14 mouse cellular contexts compared by ENCODE assay signal in the genomic region with DNA sequence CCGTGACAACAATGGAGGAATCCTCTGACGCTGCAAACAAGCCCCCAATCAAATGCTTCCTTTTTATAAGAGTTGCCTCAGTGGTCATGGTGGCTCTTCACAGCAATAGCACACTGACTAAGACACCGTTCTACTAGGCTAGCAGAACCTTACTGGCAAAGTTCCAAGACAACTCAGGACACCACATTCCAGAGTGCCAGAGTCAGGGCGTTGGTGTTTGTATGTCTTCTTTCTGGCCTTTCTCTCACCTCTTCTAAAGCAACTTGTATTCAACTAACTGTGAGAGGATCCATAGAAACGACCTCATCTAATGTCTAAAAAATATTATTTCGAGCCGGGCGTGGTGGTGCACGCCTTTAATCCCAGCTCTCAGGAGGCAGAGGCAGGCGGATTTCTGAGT. TPM values are rescaled to one million over a fixed set of nuclear protein-coding genes. Genes with fewer than 3 reads are reported as not detected.
DNase-seq lines count a peak whose midpoint lies in the region; ATAC-seq and TF ChIP-seq lines count a peak whose summit lies in the region.
"Had no signal": no experiment of that assay in that cellular context is flagged by ENCODE, and none has a peak within 500 bp of the region (broad histone marks: within the 10 kb centered on the region; RNA-seq: fewer than 3 reads in every experiment).

No protein-coding gene starts in this region.

- H3K4me2 ChIP-seq in heart, postnatal 0 days (ENCODE audit: low read depth, low read length) = no peak overlapping the region
- no peak overlapping the region for H3K4me2 ChIP-seq in liver, embryonic 13.5 days
- H3K4me2 ChIP-seq in forebrain, postnatal 0 days (ENCODE audit: low read depth) = no peak overlapping the region

- H3K9me3 ChIP-seq in heart, postnatal 0 days (replicated peaks; ENCODE audit: control insufficient read depth, low read length) = no peaks in the 10 kb centered on the region
- H3K9me3 ChIP-seq in liver, embryonic 13.5 days (replicated peaks) = no peaks in the 10 kb centered on the region
- no peaks in the 10 kb centered on the region for H3K9me3 ChIP-seq in forebrain, postnatal 0 days (ENCODE audit: low read length)

- WGBS in heart, postnatal 0 days = 59% methylated on average over 10 of the region's 10 CpGs
- 75% methylated on average over 10 of the region's 10 CpGs for WGBS in liver, embryonic 13.5 days (ENCODE audit: insufficient replicate concordance)
- WGBS in forebrain, postnatal 0 days = 71% methylated on average over 10 of the region's 10 CpGs
- WGBS in thymus, adult 2 months = 93% methylated on average over 10 of the region's 10 CpGs

- ATAC-seq in heart, postnatal 0 days (ENCODE audit: insufficient read depth, low read depth) = no peak
- ATAC-seq in liver, embryonic 13.5 days (ENCODE audit: low read depth) = no peak
- no peak for ATAC-seq in forebrain, postnatal 0 days

- no peak overlapping the region for H3K4me3 ChIP-seq in heart, postnatal 0 days (ENCODE audit: low read depth, low read length)
- no peak overlapping the region for H3K4me3 ChIP-seq in liver, embryonic 13.5 days (replicated peaks)
- no peak overlapping the region for H3K4me3 ChIP-seq in forebrain, postnatal 0 days (ENCODE audit: low read depth, low read length)
- no peak overlapping the region for H3K4me3 ChIP-seq in thymus, adult 2 months (ENCODE audit: control insufficient read depth, insufficient read depth, low read length)

- H3K27ac ChIP-seq in heart, postnatal 0 days (ENCODE audit: low read depth) = peak overlapping the region; percentile 63
- H3K27ac ChIP-seq in liver, embryonic 13.5 days = peak overlapping the region; percentile 54
- H3K27ac ChIP-seq in forebrain, postnatal 0 days (ENCODE audit: low read depth, low read length) = no peak overlapping the region
- no peak overlapping the region for H3K27ac ChIP-seq in thymus, adult 2 months (ENCODE audit: control insufficient read depth, insufficient read depth, low read length)

- H3K4me1 ChIP-seq in heart, postnatal 0 days (ENCODE audit: control insufficient read depth, insufficient read depth) = peaks cover 22% of the 10 kb centered on the region
- peaks cover 82% of the 10 kb centered on the region for H3K4me1 ChIP-seq in liver, embryonic 13.5 days (replicated peaks)
- no peaks in the 10 kb centered on the region for H3K4me1 ChIP-seq in forebrain, postnatal 0 days (ENCODE audit: insufficient read depth)
- H3K4me1 ChIP-seq in thymus, adult 2 months (replicated peaks; ENCODE audit: control insufficient read depth, insufficient read depth, low read length) = peaks cover 15% of the 10 kb centered on the region

- TF ChIP-seq POLR2A in thymus, adult 2 months (IDR thresholded peaks at IDR 0.05; ENCODE audit: control insufficient read depth, extremely low read depth, insufficient read depth, low read length, poor library complexity) = no peak

- peaks cover 18% of the 10 kb centered on the region for H3K36me3 ChIP-seq in heart, postnatal 0 days (replicated peaks; ENCODE audit: control insufficient read depth, insufficient read depth, low read length)
- H3K36me3 ChIP-seq in liver, embryonic 13.5 days = peaks cover 26% of the 10 kb centered on the region
- H3K36me3 ChIP-seq in forebrain, postnatal 0 days (ENCODE audit: insufficient read depth) = no peaks in the 10 kb centered on the region
- peaks cover 12% of the 10 kb centered on the region for H3K36me3 ChIP-seq in thymus, adult 2 months (ENCODE audit: control insufficient read depth, insufficient read depth, low read length)

- no peak for DNase-seq in heart, postnatal 0 days (ENCODE audit: low spot score)
- no peak for DNase-seq in heart, adult 9 months (ENCODE audit: low spot score in 2 of 2)
- DNase-seq in 3T3-L1 (ENCODE audit: low read depth, low spot score) (peak; percentile 88), R1 (ENCODE audit: low read depth, low spot score) (peak; percentile 80)
- DNase-seq in liver, embryonic 13.5 days = no peak
- DNase-seq in forebrain, postnatal 0 days = no peak
- DNase-seq in spleen, adult 18-20 months = no peak
- no peak for DNase-seq in thymus, adult 2 months
- DNase-seq: cerebellum, adult 11 months; lung, postnatal 14 days had no signal

- H3K27me3 ChIP-seq in heart, postnatal 0 days (ENCODE audit: control insufficient read depth, insufficient read depth, low read length) = no peaks in the 10 kb centered on the region
- H3K27me3 ChIP-seq in liver, embryonic 13.5 days = no peaks in the 10 kb centered on the region
- H3K27me3 ChIP-seq in forebrain, postnatal 0 days (ENCODE audit: insufficient read depth, low read length) = no peaks in the 10 kb centered on the region
- H3K27me3 ChIP-seq in thymus, adult 2 months (ENCODE audit: control insufficient read depth, insufficient read depth, low read length) = no peaks in the 10 kb centered on the region

- TF ChIP-seq EP300 in heart, postnatal 0 days (IDR thresholded peaks at IDR 0.05; ENCODE audit: low read depth) = no peak

- no peak for TF ChIP-seq CTCF in heart, postnatal 0 days (IDR thresholded peaks at IDR 0.05; ENCODE audit: low read depth)
- no peak for TF ChIP-seq CTCF in forebrain, postnatal 0 days (IDR thresholded peaks at IDR 0.05; ENCODE audit: low read depth)
- TF ChIP-seq CTCF in thymus, adult 2 months (IDR thresholded peaks at IDR 0.05; ENCODE audit: borderline replicate concordance, control insufficient read depth, extremely low read depth, insufficient read depth, low read length, poor library complexity) = no peak

- no peak overlapping the region for H3K9ac ChIP-seq in heart, postnatal 0 days (replicated peaks; ENCODE audit: low read depth, low read length)
- no peak overlapping the region for H3K9ac ChIP-seq in liver, embryonic 13.5 days
- no peak overlapping the region for H3K9ac ChIP-seq in forebrain, postnatal 0 days

RNA-seq across cellular contexts. Expression of a gene that starts 24.3 kb away (rescaled TPM):
- 7.8 and 10.5 TPM in 2 replicates for total RNA-seq in heart, postnatal 0 days (2014; rRNA removed; ENCODE audit: low replicate concordance)
- polyA plus RNA-seq in heart, postnatal 0 days (2015; fragmentation: Nextera tagmentation; extraction: Ambion mirVana) = 14.5 and 16.1 TPM in 2 replicates
- polyA plus RNA-seq in liver, embryonic 13.5 days (2015; fragmentation: Nextera tagmentation; extraction: Ambion mirVana) = 18.0 and 20.6 TPM in 2 replicates
- 2.4 and 4.6 TPM in 2 replicates for total RNA-seq in forebrain, postnatal 0 days (2014; rRNA removed)
- polyA plus RNA-seq in forebrain, postnatal 0 days (2015; fragmentation: Nextera tagmentation; extraction: Ambion mirVana) = 2.7 and 4.9 TPM in 2 replicates
- 80.5 and 120 TPM in 2 replicates for polyA plus RNA-seq in thymus, adult 2 months (2012; rRNA removed)

RNA-seq across cellular contexts. Expression of a gene that starts 43.2 kb away (rescaled TPM):
- 12.6 and 15.7 TPM in 2 replicates for total RNA-seq in heart, postnatal 0 days (2014; rRNA removed; ENCODE audit: low replicate concordance)
- polyA plus RNA-seq in heart, postnatal 0 days (2015; fragmentation: Nextera tagmentation; extraction: Ambion mirVana) = 4.7 and 5.3 TPM in 2 replicates
- 0.69 and 0.82 TPM in 2 replicates for polyA plus RNA-seq in liver, embryonic 13.5 days (2015; fragmentation: Nextera tagmentation; extraction: Ambion mirVana)
- total RNA-seq in forebrain, postnatal 0 days (2014; rRNA removed) = 30.5 and 37.8 TPM in 2 replicates
- 10.5 and 14.6 TPM in 2 replicates for polyA plus RNA-seq in forebrain, postnatal 0 days (2015; fragmentation: Nextera tagmentation; extraction: Ambion mirVana)
- 81.2 and 84.0 TPM in 2 replicates for polyA plus RNA-seq in thymus, adult 2 months (2012; rRNA removed)

RNA-seq across cellular contexts. Expression of a gene that starts 50.2 kb away (rescaled TPM):
- not detected in 2 replicates for total RNA-seq in heart, postnatal 0 days (2014; rRNA removed; ENCODE audit: low replicate concordance)
- not detected in 2 replicates for polyA plus RNA-seq in heart, postnatal 0 days (2015; fragmentation: Nextera tagmentation; extraction: Ambion mirVana)
- polyA plus RNA-seq in liver, embryonic 13.5 days (2015; fragmentation: Nextera tagmentation; extraction: Ambion mirVana) = not detected in 2 replicates
- not detected in 2 replicates for total RNA-seq in forebrain, postnatal 0 days (2014; rRNA removed)
- 0.30 and 0.39 TPM in 2 replicates for polyA plus RNA-seq in forebrain, postnatal 0 days (2015; fragmentation: Nextera tagmentation; extraction: Ambion mirVana)
- polyA plus RNA-seq in thymus, adult 2 months (2012; rRNA removed) = 25.8 and 35.9 TPM in 2 replicates
- total RNA-seq: adrenal gland, adult 18-20 months; heart, postnatal 25 days; left cerebral cortex, postnatal 25 days; midbrain, postnatal 0 days had no signal

RNA-seq across cellular contexts. Expression of a gene that starts 53.4 kb away (rescaled TPM):
- total RNA-seq in heart, postnatal 0 days (2014; rRNA removed; ENCODE audit: low replicate concordance) = 5.3 and 8.5 TPM in 2 replicates
- polyA plus RNA-seq in heart, postnatal 0 days (2015; fragmentation: Nextera tagmentation; extraction: Ambion mirVana) = 4.6 and 5.3 TPM in 2 replicates
- 5.6 and 7.1 TPM in 2 replicates for polyA plus RNA-seq in liver, embryonic 13.5 days (2015; fragmentation: Nextera tagmentation; extraction: Ambion mirVana)
- total RNA-seq in forebrain, postnatal 0 days (2014; rRNA removed) = 40.1 and 44.9 TPM in 2 replicates
- 23.7 and 25.5 TPM in 2 replicates for polyA plus RNA-seq in forebrain, postnatal 0 days (2015; fragmentation: Nextera tagmentation; extraction: Ambion mirVana)
- polyA plus RNA-seq in thymus, adult 2 months (2012; rRNA removed) = 12.8 and 14.7 TPM in 2 replicates

RNA-seq across cellular contexts. Expression of a gene that starts 56.7 kb away (rescaled TPM):
- total RNA-seq in heart, postnatal 0 days (2014; rRNA removed; ENCODE audit: low replicate concordance) = not detected in 2 replicates
- not detected in 2 replicates for polyA plus RNA-seq in heart, postnatal 0 days (2015; fragmentation: Nextera tagmentation; extraction: Ambion mirVana)
- not detected in 2 replicates for polyA plus RNA-seq in liver, embryonic 13.5 days (2015; fragmentation: Nextera tagmentation; extraction: Ambion mirVana)
- total RNA-seq in forebrain, postnatal 0 days (2014; rRNA removed) = not detected in 2 replicates
- polyA plus RNA-seq in forebrain, postnatal 0 days (2015; fragmentation: Nextera tagmentation; extraction: Ambion mirVana) = not detected in 2 replicates
- polyA plus RNA-seq in thymus, adult 2 months (2012; rRNA removed) = 0.51 and 0.79 TPM in 2 replicates
- total RNA-seq: adrenal gland, adult 18-20 months; heart, postnatal 25 days; left cerebral cortex, postnatal 25 days had no signal
- polyA plus RNA-seq: midbrain, postnatal 0 days had no signal

Comparison
In these comparisons a context has a peak if more than half of its experiments do, and no peak if none do; other contexts are left out.
1. DNase-seq: peak in 3T3-L1 (single experiment) and R1 (single experiment); none in heart, postnatal 0 days (single experiment), heart, adult 9 months (0 of 2), liver, embryonic 13.5 days (single experiment), forebrain, postnatal 0 days (single experiment), spleen, adult 18-20 months (0 of 2) and thymus, adult 2 months (single experiment).
2. H3K27ac ChIP-seq: peak in heart, postnatal 0 days (single experiment) and liver, embryonic 13.5 days (single experiment); none in forebrain, postnatal 0 days (single experiment) and thymus, adult 2 months (single experiment).
3. RNA of a gene that starts 50.2 kb away (polyA plus RNA-seq): 25.8 to 35.9 TPM in thymus, adult 2 months; 0.30 to 0.39 TPM in forebrain, postnatal 0 days, not detected in heart, postnatal 0 days and not detected in liver, embryonic 13.5 days; every median in the first group is over 10 times any median in the second.